In the genomic region with DNA sequence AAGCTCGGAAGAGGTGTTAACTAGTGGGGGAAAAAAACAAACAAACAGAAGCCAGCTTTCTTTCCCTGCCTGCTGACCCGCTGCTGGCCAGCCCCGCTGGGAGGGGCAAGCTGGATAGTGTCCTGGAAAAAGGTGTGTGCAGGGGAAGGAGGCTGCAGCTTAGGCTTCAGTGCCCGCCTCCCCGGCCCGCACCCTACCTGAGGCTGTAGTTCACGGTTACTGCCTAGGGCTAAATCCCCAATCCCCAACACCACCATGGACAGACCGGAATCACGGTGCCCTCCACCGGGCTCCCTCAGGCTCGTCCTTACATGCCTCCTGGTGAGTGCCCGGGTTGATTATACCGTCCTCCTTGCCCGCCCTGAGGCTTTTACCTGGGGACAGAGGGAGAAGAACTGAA, we compare ENCODE assay signal across 8 mouse cellular contexts. TPM values are rescaled to one million over a fixed set of nuclear protein-coding genes. Genes with fewer than 3 reads are reported as not detected.
DNase-seq lines count a peak whose midpoint lies in the region; ATAC-seq lines count a peak whose summit lies in the region.

A gene (plus strand): TSS at position 126 of the 400 bp plus-strand sequence.

- peaks cover 14% of the 10 kb centered on the region for H3K4me1 ChIP-seq in intestine, embryonic 14.5 days (replicated peaks; ENCODE audit: control insufficient read depth, insufficient read depth, low read length)
- peaks cover 21% of the 10 kb centered on the region for H3K4me1 ChIP-seq in liver, embryonic 13.5 days (replicated peaks)

- no peaks in the 10 kb centered on the region for H3K36me3 ChIP-seq in intestine, embryonic 14.5 days (ENCODE audit: control insufficient read depth, insufficient read depth, low read length)
- H3K36me3 ChIP-seq in liver, embryonic 13.5 days = no peaks in the 10 kb centered on the region

- 3% methylated on average over 13 of the region's 14 CpGs for WGBS in intestine, embryonic 14.5 days
- WGBS in liver, embryonic 13.5 days (ENCODE audit: insufficient replicate concordance) = 11% methylated on average over 14 of the region's 14 CpGs

- no peaks in the 10 kb centered on the region for H3K9me3 ChIP-seq in intestine, embryonic 14.5 days (ENCODE audit: control insufficient read depth, low read length)
- H3K9me3 ChIP-seq in liver, embryonic 13.5 days (replicated peaks) = no peaks in the 10 kb centered on the region

- peak within 1 kb of the TSS; percentile 6; the same call in 1 of the 2 replicates for H3K4me3 ChIP-seq in intestine, embryonic 14.5 days (ENCODE audit: low read depth, low read length)
- peak within 1 kb of the TSS; percentile 46 for H3K4me3 ChIP-seq in liver, embryonic 13.5 days (replicated peaks)

- H3K9ac ChIP-seq in intestine, embryonic 14.5 days (ENCODE audit: low read length) = no peak within 1 kb of the TSS
- H3K9ac ChIP-seq in liver, embryonic 13.5 days = peak within 1 kb of the TSS; percentile 39

- H3K27me3 ChIP-seq in intestine, embryonic 14.5 days (replicated peaks; ENCODE audit: control insufficient read depth, insufficient read depth, low read length) = peaks cover 16% of the 10 kb centered on the region
- H3K27me3 ChIP-seq in liver, embryonic 13.5 days = peaks cover 45% of the 10 kb centered on the region

- ATAC-seq in intestine, embryonic 14.5 days (replicated peaks; ENCODE audit: low FRiP score, low TSS enrichment, low read depth) = no peak
- no peak for ATAC-seq in liver, embryonic 13.5 days (ENCODE audit: low read depth)

- peak within 1 kb of the TSS; percentile 40 for H3K4me2 ChIP-seq in intestine, embryonic 14.5 days (ENCODE audit: low read length)
- H3K4me2 ChIP-seq in liver, embryonic 13.5 days = peak within 1 kb of the TSS; percentile 42

- no peak within 1 kb of the TSS for H3K27ac ChIP-seq in intestine, embryonic 14.5 days (ENCODE audit: low read depth)
- peak within 1 kb of the TSS; percentile 55 for H3K27ac ChIP-seq in liver, embryonic 13.5 days

- peak; percentile 25 for DNase-seq in urinary bladder, postnatal 25 days (ENCODE audit: low spot score)
- DNase-seq in urinary bladder, postnatal 4 days (ENCODE audit: low spot score in 2 of 2) = no peak
- peak; percentile 59 for DNase-seq in intestine, embryonic 14.5 days (ENCODE audit: low spot score)
- no peak for DNase-seq in liver, embryonic 13.5 days
- peak; percentile 9 for DNase-seq in retina, embryonic 14.5 days (ENCODE audit: low spot score)
- no peak for DNase-seq in gastrocnemius, adult 18-20 months (ENCODE audit: low spot score)
- no peak for DNase-seq in thymus, postnatal 25 days
- DNase-seq in T-cell, adult 2 months (ENCODE audit: low spot score) = no peak

RNA-seq across cellular contexts. Expression of the gene that starts here (rescaled TPM):
- polyA plus RNA-seq in intestine, embryonic 14.5 days (2014; fragmentation: Nextera tagmentation; extraction: Ambion mirVana) = 2.2 and 2.8 TPM in 2 replicates
- 3.4 and 4.4 TPM in 2 replicates for polyA plus RNA-seq in liver, embryonic 13.5 days (2015; fragmentation: Nextera tagmentation; extraction: Ambion mirVana)
- total RNA-seq in gastrocnemius, adult 18-20 months (2021) = under 1 TPM; 0.33 to 0.37 TPM

Comparison
In these comparisons a context has a peak if more than half of its experiments do, and no peak if none do; other contexts are left out.
1. DNase-seq: peak in urinary bladder, postnatal 25 days (single experiment), intestine, embryonic 14.5 days (single experiment) and retina, embryonic 14.5 days (single experiment); none in urinary bladder, postnatal 4 days (0 of 2), liver, embryonic 13.5 days (single experiment), gastrocnemius, adult 18-20 months (single experiment), thymus, postnatal 25 days (single experiment) and T-cell, adult 2 months (single experiment).